Mouse (Mus musculus) erythroblast, embryonic 14.5 days (primary cell): Measurements from ENCODE around the gene Mmrn2.

Experiments
- GATA1 ChIP-seq: IDR thresholded peaks from 2 replicates; pipeline ENCODE4 v1.6.1; 2012; ENCODE audit warnings: low read length, inconsistent platforms, mixed read lengths
- TAL1 ChIP-seq: IDR thresholded peaks from 3 replicates; pipeline ENCODE4 v1.6.1; 2012; ENCODE audit warnings: low read length, inconsistent platforms, mixed read lengths

DNA sequence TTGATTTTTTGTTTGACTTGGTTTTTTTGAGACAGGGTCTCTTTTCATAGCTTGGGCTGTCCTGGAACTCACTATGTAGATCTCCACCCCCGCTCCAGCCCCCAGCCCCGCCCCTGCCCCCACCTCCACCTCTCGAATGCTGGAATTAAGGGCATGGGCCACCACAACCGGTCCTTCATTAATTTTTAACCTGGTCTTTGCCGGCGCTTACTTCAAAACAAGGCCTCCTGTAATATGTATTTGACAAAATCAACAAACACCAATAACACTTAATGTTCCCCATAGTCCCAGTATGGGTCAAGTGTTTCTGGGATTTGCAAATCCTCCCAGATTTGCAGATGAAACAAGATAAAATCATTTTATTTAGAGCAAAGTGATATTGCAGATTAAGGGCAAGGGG is 15.0 kb upstream of the Mmrn2 start:
- TF ChIP-seq GATA1 (no peak), TAL1 (no peak)
